Mouse (Mus musculus) kidney, adult 2 months (tissue): ENCODE measurements around the gene Fam20a.

ENCODE experiments used
- CTCF ChIP-seq: fragments of 200-500 bp; conservative IDR thresholded peaks from 2 replicates; pipeline ENCODE4 v1.5.1; 2011; ENCODE audit warnings: low read depth, mild to moderate bottlenecking, control low read depth, low read length, moderate library complexity, mixed read lengths; ENCODE audit not compliant: insufficient read depth, insufficient read length
- POLR2A ChIP-seq: fragments of 200-500 bp; IDR thresholded peaks from one replicate; pipeline ENCODE4 v1.6.1; 2011; ENCODE audit warnings: low read depth, low read length, control low read depth

DNA sequence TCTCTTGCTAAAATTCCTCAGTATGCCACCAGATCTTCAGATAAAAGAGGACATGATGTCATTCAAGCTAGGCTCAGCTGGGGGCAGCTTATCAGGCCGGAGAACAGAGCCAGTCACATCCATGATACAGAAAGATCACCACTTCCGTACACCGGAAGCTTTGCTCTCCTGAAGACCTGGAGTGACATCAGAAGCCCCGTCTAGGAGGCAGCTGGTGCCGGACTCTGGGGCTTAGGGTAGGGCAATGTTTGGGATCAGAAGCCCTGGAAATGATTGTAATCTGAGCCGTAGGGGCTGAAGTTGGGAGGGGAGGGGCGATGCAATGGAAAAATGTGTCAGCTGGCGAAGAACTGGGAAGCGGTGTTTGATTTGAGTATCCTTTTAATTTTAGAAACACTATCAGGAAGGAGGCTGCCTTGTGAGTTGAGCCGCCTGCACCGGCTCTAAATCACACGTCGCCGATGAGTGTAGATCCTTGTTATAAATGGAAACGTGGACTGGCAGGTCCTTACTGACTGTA lies 99.5 kb downstream of the Fam20a start:
- TF ChIP-seq CTCF: no peak
- TF ChIP-seq POLR2A: no peak
